In the genomic region with DNA sequence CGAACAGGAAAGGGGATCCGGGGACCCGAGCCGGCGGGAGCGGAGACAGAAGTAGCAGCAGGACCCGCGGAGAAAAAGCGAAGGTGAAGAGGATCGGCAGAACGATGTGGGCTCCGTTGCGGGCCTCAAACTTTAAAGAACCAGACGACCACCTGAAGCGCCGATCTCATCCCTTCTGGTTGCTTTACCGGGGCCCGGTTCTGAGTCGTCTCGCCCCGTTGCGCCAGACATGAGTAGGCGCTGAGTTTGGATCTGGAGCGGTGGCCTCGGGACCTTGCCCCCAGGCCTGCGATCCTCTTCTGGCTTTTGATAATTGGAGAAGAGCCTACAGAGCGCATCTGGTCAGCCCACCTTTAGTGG, we compare ENCODE assay signal across 11 mouse cellular contexts. TPM values are rescaled to one million over a fixed set of nuclear protein-coding genes. Genes with fewer than 3 reads are reported as not detected.
DNase-seq lines count a peak whose midpoint lies in the region; ATAC-seq and TF ChIP-seq lines count a peak whose summit lies in the region.
"Had no signal": no experiment of that assay in that cellular context is flagged by ENCODE, and none has a peak within 500 bp of the region (broad histone marks: within the 10 kb centered on the region; RNA-seq: fewer than 3 reads in every experiment).

No protein-coding gene starts in this region.

- H3K27me3 ChIP-seq in heart, postnatal 0 days (ENCODE audit: control insufficient read depth, insufficient read depth, low read length), result peaks cover 72% of the 10 kb centered on the region
- H3K27me3 ChIP-seq in embryonic facial prominence, embryonic 12.5 days, result peaks cover 56% of the 10 kb centered on the region
- no peaks in the 10 kb centered on the region for H3K27me3 ChIP-seq in hindbrain, embryonic 16.5 days (replicated peaks; ENCODE audit: control insufficient read depth, insufficient read depth, low read length)
- peaks cover 5% of the 10 kb centered on the region for H3K27me3 ChIP-seq in midbrain, embryonic 16.5 days (ENCODE audit: control insufficient read depth, insufficient read depth, low read depth, low read length)

- peak overlapping the region; percentile 96 for H3K4me2 ChIP-seq in heart, postnatal 0 days (ENCODE audit: low read depth, low read length)
- H3K4me2 ChIP-seq in embryonic facial prominence, embryonic 12.5 days (replicated peaks), result peak overlapping the region; percentile 95
- H3K4me2 ChIP-seq in hindbrain, embryonic 16.5 days (ENCODE audit: low read length), result peak overlapping the region; percentile 66
- peak overlapping the region; percentile 94 for H3K4me2 ChIP-seq in midbrain, embryonic 16.5 days (ENCODE audit: low read length)

- no peak for ATAC-seq in heart, postnatal 0 days (ENCODE audit: insufficient read depth, low read depth)
- no peak for ATAC-seq in embryonic facial prominence, embryonic 12.5 days (ENCODE audit: insufficient number of reproducible peaks, insufficient read depth, low FRiP score, low TSS enrichment)
- ATAC-seq in hindbrain, embryonic 16.5 days, result no peak
- ATAC-seq in midbrain, embryonic 16.5 days, result no peak

- DNase-seq in heart, postnatal 0 days (ENCODE audit: low spot score), result no peak
- no peak for DNase-seq in heart, adult 11 months
- no peak for DNase-seq in cerebellum, adult 11-12 months
- DNase-seq in B cell, adult 2 months, result no peak
- no peak for DNase-seq in T-cell, adult 2 months (ENCODE audit: low spot score)

- no peak overlapping the region for H3K27ac ChIP-seq in heart, postnatal 0 days (ENCODE audit: low read depth)
- H3K27ac ChIP-seq in embryonic facial prominence, embryonic 12.5 days, result no peak overlapping the region
- H3K27ac ChIP-seq in hindbrain, embryonic 16.5 days (ENCODE audit: low read depth, low read length), result no peak overlapping the region
- H3K27ac ChIP-seq in midbrain, embryonic 16.5 days (ENCODE audit: low read length), result no peak overlapping the region; the same call in 1 of the 2 replicates

- H3K4me1 ChIP-seq in heart, postnatal 0 days (ENCODE audit: control insufficient read depth, insufficient read depth), result peaks cover 35% of the 10 kb centered on the region
- 0 out of 2 replicates have a peak, but pooled peaks cover 9% of the 10 kb centered on the region for H3K4me1 ChIP-seq in embryonic facial prominence, embryonic 12.5 days
- H3K4me1 ChIP-seq in hindbrain, embryonic 16.5 days (ENCODE audit: control insufficient read depth, insufficient read depth, low read depth, low read length), result peaks cover 13% of the 10 kb centered on the region
- peaks cover 7% of the 10 kb centered on the region; the same call in 1 of the 2 replicates for H3K4me1 ChIP-seq in midbrain, embryonic 16.5 days (ENCODE audit: control insufficient read depth, insufficient read depth, low read length)

- H3K9ac ChIP-seq in heart, postnatal 0 days (replicated peaks; ENCODE audit: low read depth, low read length), result peak overlapping the region; percentile 29; the same call in 1 of the 2 replicates
- H3K9ac ChIP-seq in embryonic facial prominence, embryonic 12.5 days, result peak overlapping the region; percentile 61
- peak overlapping the region; percentile 77 for H3K9ac ChIP-seq in hindbrain, embryonic 16.5 days (ENCODE audit: low read depth, low read length)
- H3K9ac ChIP-seq in midbrain, embryonic 16.5 days (ENCODE audit: low read depth, low read length), result peak overlapping the region; percentile 85

- WGBS in heart, postnatal 0 days, result 2% methylated on average over 26 of the region's 27 CpGs
- under 1% methylated on average over 27 of the region's 27 CpGs for WGBS in embryonic facial prominence, embryonic 12.5 days
- WGBS in hindbrain, embryonic 16.5 days, result under 1% methylated on average over 27 of the region's 27 CpGs
- 1% methylated on average over 27 of the region's 27 CpGs for WGBS in midbrain, embryonic 16.5 days

- TF ChIP-seq EP300 in heart, postnatal 0 days (IDR thresholded peaks at IDR 0.05; ENCODE audit: low read depth), result no peak

- peak overlapping the region; percentile 57 for H3K4me3 ChIP-seq in heart, postnatal 0 days (ENCODE audit: low read depth, low read length)
- peak overlapping the region; percentile 50 for H3K4me3 ChIP-seq in embryonic facial prominence, embryonic 12.5 days
- peak overlapping the region; percentile 71 for H3K4me3 ChIP-seq in hindbrain, embryonic 16.5 days (ENCODE audit: low read length)
- H3K4me3 ChIP-seq in midbrain, embryonic 16.5 days (ENCODE audit: low read depth, low read length), result peak overlapping the region; percentile 82
- H3K4me3 ChIP-seq: megakaryocyte, embryonic 14.5 days had no signal

- TF ChIP-seq CTCF in heart, postnatal 0 days (IDR thresholded peaks at IDR 0.05; ENCODE audit: low read depth), result no peak

- no peaks in the 10 kb centered on the region for H3K36me3 ChIP-seq in heart, postnatal 0 days (replicated peaks; ENCODE audit: control insufficient read depth, insufficient read depth, low read length)
- H3K36me3 ChIP-seq in embryonic facial prominence, embryonic 12.5 days, result no peaks in the 10 kb centered on the region
- H3K36me3 ChIP-seq in hindbrain, embryonic 16.5 days (ENCODE audit: control insufficient read depth, insufficient read depth, low read length), result no peaks in the 10 kb centered on the region
- H3K36me3 ChIP-seq in midbrain, embryonic 16.5 days (ENCODE audit: control insufficient read depth, insufficient read depth, low read length), result no peaks in the 10 kb centered on the region; the same call in 1 of the 2 replicates
- H3K36me3 ChIP-seq: G1E had no signal

- no peaks in the 10 kb centered on the region for H3K9me3 ChIP-seq in heart, postnatal 0 days (replicated peaks; ENCODE audit: control insufficient read depth, low read length)
- H3K9me3 ChIP-seq in embryonic facial prominence, embryonic 12.5 days, result no peaks in the 10 kb centered on the region
- H3K9me3 ChIP-seq in hindbrain, embryonic 16.5 days (ENCODE audit: control insufficient read depth, low read length), result no peaks in the 10 kb centered on the region
- no peaks in the 10 kb centered on the region for H3K9me3 ChIP-seq in midbrain, embryonic 16.5 days (replicated peaks; ENCODE audit: control insufficient read depth, low read length, poor library complexity, severe bottlenecking)

RNA-seq across cellular contexts. Expression of a gene that starts 1.5 kb away (rescaled TPM):
- 0.31 and 4.8 TPM in 2 replicates for total RNA-seq in heart, postnatal 0 days (2014; rRNA removed; ENCODE audit: low replicate concordance)
- 0.49 and 0.67 TPM in 2 replicates for polyA plus RNA-seq in heart, postnatal 0 days (2015; fragmentation: Nextera tagmentation; extraction: Ambion mirVana)
- 9.2 and 11.3 TPM in 2 replicates for polyA plus RNA-seq in embryonic facial prominence, embryonic 12.5 days (2016; fragmentation: Nextera tagmentation; extraction: Ambion mirVana)
- polyA plus RNA-seq in hindbrain, embryonic 16.5 days (2015; fragmentation: Nextera tagmentation; extraction: Ambion mirVana), result 15.1 and 18.3 TPM in 2 replicates
- 17.5 and 18.0 TPM in 2 replicates for polyA plus RNA-seq in midbrain, embryonic 16.5 days (2015; fragmentation: Nextera tagmentation; extraction: Ambion mirVana)
- total RNA-seq: hematopoietic stem cell, adult 5-6 weeks had no signal
- polyA plus RNA-seq: G1E had no signal

RNA-seq across cellular contexts. Expression of a gene that starts 51.7 kb away (rescaled TPM):
- total RNA-seq in heart, postnatal 0 days (2014; rRNA removed; ENCODE audit: low replicate concordance), result 3.1 and 12.0 TPM in 2 replicates
- 13.7 and 16.0 TPM in 2 replicates for polyA plus RNA-seq in heart, postnatal 0 days (2015; fragmentation: Nextera tagmentation; extraction: Ambion mirVana)
- polyA plus RNA-seq in embryonic facial prominence, embryonic 12.5 days (2016; fragmentation: Nextera tagmentation; extraction: Ambion mirVana), result 28.5 and 28.9 TPM in 2 replicates
- polyA plus RNA-seq in hindbrain, embryonic 16.5 days (2015; fragmentation: Nextera tagmentation; extraction: Ambion mirVana), result 12.8 and 15.4 TPM in 2 replicates
- polyA plus RNA-seq in midbrain, embryonic 16.5 days (2015; fragmentation: Nextera tagmentation; extraction: Ambion mirVana), result 12.0 and 14.4 TPM in 2 replicates
- total RNA-seq: G1E had no signal
- polyA plus RNA-seq: G1E had no signal

Comparison
In these comparisons a context has a peak if more than half of its experiments do, and no peak if none do; other contexts are left out.
1. H3K9ac ChIP-seq: peak in every context shown above with its lines; median percentile 85 in midbrain, embryonic 16.5 days; 77 in hindbrain, embryonic 16.5 days; 61 in embryonic facial prominence, embryonic 12.5 days; 29 in heart, postnatal 0 days.